Mouse (Mus musculus) thymus, postnatal 10 days (tissue): ENCODE data around the gene Gp5.
A peak's percentile ranks its signal among the peaks of the same experiment; 100 is the strongest.
"Not testable (repeated sequence)": the region's sequence is repeated elsewhere in the genome, so short reads cannot be mapped to it uniquely, and the experiment has no call there.

Experiments
- DNase-seq, 2 experiments: peaks; one replicate each; pipeline ENCODE4 v3.0.0; 2021; ENCODE audit warnings: low spot score in 2 of 2

The Gp5 gene

GRCm38 (mm10) chr16:30310647-30311046 lies at the start of gene Gp5:
Gene Gp5 (minus strand): TSS chr16:30310779.
- no peak for DNase-seq

GRCm38 (mm10) chr16:30353489-30353888 lies 42.9 kb upstream of the Gp5 start:
- DNase-seq, result not testable (repeated sequence)

DNA sequence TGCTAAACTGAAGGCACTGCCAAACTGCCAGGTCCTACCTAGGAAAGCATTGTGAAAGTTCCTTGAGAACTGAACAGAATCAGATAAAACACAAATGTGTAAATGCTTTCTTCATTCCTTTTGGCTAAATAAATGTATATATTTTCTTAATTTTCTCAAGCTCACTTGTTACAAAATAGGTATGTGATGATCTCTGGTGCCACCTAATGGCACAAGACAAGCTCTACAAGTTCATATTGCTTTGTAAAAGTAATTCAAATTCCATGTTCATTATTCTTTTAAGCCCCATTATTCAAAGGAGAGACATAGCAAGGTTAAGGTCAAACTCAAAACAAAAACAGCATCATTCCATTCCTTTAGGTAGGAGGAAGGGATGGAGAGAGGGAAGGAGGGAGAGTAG lies 3.7 kb upstream of the Gp5 start:
- DNase-seq, result no peak

DNA sequence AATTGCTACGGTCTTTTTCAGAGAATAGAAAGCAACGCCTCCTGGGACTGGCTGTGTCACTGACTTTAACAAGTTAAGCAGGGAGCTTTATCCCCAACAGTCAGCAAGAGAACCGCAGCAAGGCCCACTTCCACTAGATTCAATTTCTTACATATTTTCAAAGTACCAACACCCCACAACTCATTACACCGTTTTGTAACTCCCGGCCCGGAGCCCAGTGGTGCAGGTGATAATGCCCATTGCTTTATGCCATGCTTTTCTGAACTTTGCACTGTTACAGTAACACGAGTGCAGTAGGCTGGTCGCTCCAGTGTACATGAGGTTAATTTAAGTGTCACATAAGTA lies 436 bp downstream of the Gp5 start:
- DNase-seq, result no peak

- no peak for DNase-seq
Observed at GRCm38 (mm10) chr16:30309395-30310170, 996 bp downstream of the Gp5 start.

DNA sequence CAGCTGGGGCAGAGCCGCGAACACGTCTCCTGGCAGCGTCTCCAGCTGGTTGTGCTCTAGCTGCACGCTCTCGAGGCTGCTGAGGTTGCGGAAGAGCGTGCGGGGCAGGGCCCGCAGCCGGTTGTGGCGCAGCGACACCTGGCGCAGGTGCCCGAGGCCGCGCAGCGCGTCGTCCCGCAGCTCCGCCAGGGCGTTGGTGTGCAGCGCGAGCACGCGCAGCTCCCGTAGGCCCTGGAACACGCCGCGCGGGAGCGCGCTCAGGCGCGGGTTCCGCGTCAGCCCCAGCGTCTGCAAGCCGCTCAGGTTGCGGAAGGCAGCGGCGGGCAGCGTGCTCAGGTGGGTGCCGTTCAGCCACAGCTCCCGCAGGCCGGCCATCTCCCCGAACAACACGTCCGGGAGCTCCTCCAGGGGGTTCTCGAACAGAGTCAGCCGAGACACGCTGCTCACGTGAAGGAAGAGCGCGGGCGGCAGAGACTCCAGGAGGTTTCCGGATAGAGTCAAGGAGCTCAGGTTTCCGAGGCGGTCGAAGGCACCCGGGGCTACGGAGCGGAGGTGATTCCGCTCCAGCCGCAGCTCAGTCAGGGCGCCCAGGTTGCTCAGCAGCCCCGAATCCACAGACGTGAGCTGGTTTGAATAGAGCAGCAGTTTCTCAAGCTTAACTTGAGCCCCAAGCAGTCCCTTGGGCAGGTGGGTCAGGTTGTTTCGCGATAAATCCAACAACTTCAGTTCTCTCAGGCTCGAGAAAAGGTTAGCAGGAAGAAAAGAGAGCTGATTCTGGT lies 1.8 kb downstream of the Gp5 start:
- peak in 1 of 2 experiments; percentile 33 for DNase-seq

DNA sequence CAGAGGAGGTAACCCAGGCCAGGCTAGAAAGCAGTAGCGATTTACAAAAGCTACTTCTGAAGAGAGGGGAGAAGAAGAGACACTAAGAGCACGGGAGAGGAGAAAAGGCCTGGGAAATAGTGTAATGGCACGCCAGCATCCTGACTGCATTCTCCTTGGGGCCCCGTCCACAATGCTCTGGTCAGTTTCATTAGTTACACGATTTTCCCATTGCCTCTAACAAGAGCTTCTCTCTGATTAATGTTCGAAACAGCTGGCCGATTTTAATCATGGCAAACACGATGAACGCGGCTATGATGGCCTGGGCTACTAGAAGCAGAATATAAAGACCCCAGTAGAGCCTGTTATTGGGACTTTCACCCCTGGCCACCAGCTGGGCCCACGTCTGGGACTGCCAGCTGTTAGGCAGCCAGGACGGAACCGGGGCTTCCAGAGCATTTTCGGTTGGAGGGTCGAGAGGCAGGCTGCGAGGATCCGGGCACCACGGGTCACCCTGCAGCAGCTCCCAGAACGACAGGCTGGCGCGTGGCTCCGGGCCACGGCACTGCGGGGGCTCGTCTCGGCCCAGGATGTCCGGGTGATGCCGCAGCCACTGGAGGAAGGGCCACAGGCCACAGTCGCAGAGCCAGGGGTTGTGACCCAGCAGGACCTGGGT lies 2.5 kb downstream of the Gp5 start:
- DNase-seq, result no peak

DNA sequence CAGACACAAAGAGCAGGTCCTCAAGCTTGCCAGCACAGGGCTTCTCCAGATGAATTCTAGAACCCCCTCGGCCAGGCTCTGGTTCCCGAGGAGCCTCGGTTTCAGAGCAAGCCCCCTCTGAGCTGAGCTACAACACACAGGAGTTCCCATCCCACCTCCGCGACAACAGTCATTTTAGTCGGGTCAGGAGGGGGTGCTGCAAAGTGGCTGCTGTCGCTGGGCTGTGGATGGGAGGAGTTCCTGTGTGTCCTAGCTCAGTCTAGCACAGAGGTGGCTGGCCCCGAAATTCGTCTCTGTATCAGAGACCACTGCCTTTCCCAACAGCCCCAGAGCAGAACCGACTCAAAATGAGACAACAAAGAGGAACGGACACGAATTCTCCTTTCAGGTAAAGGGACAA lies 3.3 kb downstream of the Gp5 start:
- DNase-seq, result no peak

DNA sequence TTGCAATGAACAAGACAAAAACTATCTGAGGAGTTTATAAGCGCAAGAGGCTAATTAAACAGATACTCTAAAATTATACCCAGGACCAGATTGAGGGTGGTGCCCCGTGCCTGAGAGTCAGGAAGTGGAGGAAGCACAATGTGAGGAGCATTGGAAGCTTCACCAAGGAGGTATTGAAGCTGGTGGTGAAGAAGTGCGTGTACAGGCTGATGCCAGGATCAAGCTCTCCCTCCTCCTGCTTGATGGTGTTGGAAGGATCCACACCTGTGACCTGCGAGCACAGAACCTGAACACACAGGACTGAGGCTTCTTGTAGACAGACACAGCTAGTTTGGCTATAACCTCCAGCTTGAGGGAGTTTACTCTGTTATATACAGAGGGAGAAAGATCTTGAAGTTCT lies 4.5 kb downstream of the Gp5 start:
- no peak for DNase-seq

- DNase-seq, result no peak
Observed at GRCm38 (mm10) chr16:30304236-30304635, 6.3 kb downstream of the Gp5 start.

GRCm38 (mm10) chr16:30303411-30303810 lies 7.2 kb downstream of the Gp5 start:
- no peak for DNase-seq

GRCm38 (mm10) chr16:30302686-30303085 lies 7.9 kb downstream of the Gp5 start:
- DNase-seq, result no peak

DNA sequence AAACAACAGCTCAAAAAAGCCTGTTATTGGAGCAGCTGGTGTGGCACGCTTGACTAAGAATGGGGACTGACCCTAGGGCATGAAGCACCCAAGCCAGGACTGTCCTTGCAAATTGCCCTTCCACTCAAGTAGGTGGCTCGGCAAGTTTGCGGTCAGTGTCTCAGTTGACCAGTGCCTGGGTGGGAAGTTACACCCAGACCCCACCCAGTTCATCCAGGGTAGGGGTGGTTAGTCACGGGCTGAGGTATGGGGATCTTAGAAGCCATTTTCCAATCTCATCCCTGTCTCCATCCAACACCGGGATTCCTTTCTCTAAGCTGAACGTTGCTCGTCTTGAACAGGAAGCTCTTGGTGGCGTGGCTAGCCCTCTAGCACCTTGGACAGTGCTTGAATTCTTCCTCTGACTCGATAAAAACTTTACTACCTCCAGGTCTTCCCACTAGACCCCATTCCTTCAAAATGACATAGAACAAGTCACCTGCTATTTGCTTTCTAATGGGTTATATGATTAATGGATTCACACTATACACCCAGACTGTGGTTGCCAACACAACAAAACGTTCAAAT lies 10.8 kb downstream of the Gp5 start:
- no peak for DNase-seq

GRCm38 (mm10) chr16:30297450-30297849 lies 13.1 kb downstream of the Gp5 start:
- no peak for DNase-seq

- no peak for DNase-seq
Observed at GRCm38 (mm10) chr16:30296601-30297275, 13.8 kb downstream of the Gp5 start.

GRCm38 (mm10) chr16:30295106-30295505 lies 15.5 kb downstream of the Gp5 start:
- DNase-seq, result no peak

DNA sequence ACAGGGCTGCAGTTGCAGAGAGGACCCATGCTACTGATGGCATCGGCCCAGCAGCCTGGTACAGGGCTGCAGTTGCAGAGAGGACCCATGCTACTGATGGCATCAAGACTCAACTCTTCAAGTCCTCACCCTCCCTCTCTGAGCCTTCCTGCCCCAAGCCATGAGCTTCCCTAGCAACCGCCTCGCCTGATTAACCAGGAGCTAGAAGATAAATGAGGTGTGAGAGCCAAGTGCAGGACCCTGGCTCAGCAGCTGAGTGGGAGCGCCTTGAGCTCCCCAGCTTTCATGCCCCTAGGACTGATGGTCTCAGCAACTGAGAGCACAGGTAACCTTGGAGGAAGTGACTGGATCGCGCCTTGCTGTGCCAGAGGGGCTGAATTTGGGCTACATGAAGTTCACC lies 20.1 kb downstream of the Gp5 start:
- DNase-seq, result no peak

- DNase-seq, result no peak
Observed at GRCm38 (mm10) chr16:30285701-30286100, 24.9 kb downstream of the Gp5 start.

GRCm38 (mm10) chr16:30283743-30284337 lies 26.7 kb downstream of the Gp5 start:
- peak in 1 of 2 experiments; percentile 60 for DNase-seq

DNA sequence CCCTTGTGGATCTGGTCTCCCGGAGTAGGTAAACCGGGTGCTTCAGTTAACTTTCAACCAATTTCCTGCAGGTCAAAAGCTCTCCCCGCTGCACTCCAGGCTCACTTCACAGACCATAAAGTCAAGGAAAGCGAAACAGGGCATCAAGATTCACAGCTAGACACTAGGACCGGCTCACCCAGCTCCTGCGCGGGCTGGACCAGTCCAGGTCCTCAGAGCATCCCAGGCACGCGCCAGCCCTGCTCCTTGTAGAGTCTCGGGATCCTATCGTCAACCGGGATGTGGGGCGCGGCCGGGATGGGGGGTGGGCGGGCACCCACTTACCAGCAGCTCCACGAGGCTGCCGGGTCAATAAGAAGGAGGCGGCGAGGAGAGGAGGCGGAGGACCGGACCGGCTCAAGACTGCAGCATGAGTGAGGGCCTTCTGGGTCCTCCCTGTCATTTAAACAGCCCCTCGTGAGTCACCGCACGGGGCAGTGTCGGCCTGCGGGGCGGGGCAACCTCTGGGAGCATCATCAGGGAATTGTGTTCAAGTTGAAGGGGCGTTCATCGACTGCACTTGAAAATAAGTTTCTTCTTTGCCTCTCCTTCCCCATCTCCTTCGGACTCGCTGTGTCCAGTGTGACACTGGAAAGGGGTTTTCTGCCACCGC lies 27.6 kb downstream of the Gp5 start, which contains the start of gene Lrrc15:
Lrrc15 (minus strand) TSS at position 413 of the 652 bp plus-strand sequence.
- no peak for DNase-seq
